Mouse (Mus musculus) erythroblast, embryonic 14.5 days (primary cell): Measurements from ENCODE around the gene Stap1. TPM values are rescaled to one million over a fixed set of nuclear protein-coding genes. Genes with fewer than 3 reads are reported as not detected.

Source experiments
- H3K27me3 ChIP-seq: 2 replicates; pipeline ENCODE4 v1.6.1; 2012; ENCODE audit warnings: inconsistent platforms; ENCODE audit not compliant: control insufficient read depth
- H3K36me3 ChIP-seq: 2 replicates; pipeline ENCODE4 v1.6.1; 2012; ENCODE audit warnings: mild to moderate bottlenecking, inconsistent platforms; ENCODE audit not compliant: control insufficient read depth
- H3K4me1 ChIP-seq: 2 replicates; pipeline ENCODE4 v1.6.1; 2012; ENCODE audit warnings: inconsistent platforms; ENCODE audit not compliant: control insufficient read depth
- H3K4me3 ChIP-seq: replicated peaks from 2 replicates; pipeline ENCODE3; 2012; ENCODE audit warnings: moderate library complexity, mild to moderate bottlenecking, inconsistent platforms
- H3K9me3 ChIP-seq: 2 replicates; pipeline ENCODE4 v1.6.1; 2012; ENCODE audit warnings: low read length, inconsistent platforms, mixed read lengths; ENCODE audit not compliant: control insufficient read depth
- GATA1 ChIP-seq: IDR thresholded peaks from 2 replicates; pipeline ENCODE4 v1.6.1; 2012; ENCODE audit warnings: low read length, inconsistent platforms, mixed read lengths
- TAL1 ChIP-seq: IDR thresholded peaks from 3 replicates; pipeline ENCODE4 v1.6.1; 2012; ENCODE audit warnings: low read length, inconsistent platforms, mixed read lengths
- polyA plus RNA-seq: library from polyadenylated mRNA; stranded (reverse); fragments of >175 nt; gene quantifications from 2 replicates; pipeline ENCODE4 v1.2.3, GENCODE M21; 2012

Gene Stap1
- polyA plus RNA-seq, 1 experiment: not detected

DNA sequence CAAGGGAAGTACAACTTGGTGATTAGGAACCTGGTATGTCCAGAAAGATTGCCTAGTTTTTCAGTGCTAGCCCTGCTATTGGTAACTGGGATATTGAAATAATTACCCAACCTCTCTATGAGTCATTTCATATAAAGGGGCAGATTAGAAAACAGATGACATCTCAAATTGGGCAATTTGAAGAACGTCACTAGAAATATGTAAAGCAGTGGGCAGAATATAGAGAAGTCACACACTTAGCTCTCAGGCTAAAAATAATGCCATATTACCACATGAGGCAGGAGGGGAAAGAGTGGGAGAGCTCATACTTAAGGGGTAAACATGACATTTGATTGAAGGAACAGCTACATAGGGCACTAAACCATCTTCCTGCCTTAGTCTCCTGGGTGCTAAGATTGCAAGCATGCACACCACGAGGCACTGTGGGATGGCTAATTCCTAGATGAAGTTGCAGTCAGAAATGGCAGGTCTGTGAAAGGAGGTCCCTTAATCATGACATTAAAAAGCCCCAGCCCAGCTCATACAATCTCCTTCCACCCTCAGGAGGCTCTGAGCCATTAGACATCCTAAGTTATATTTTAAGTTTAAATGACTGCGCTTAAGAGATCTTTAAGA is 7.3 kb downstream of the Stap1 start:
- Histone ChIP-seq H3K27me3 (no peaks in the 10 kb centered on the region), H3K9me3 (no peaks in the 10 kb centered on the region), H3K36me3 (no peaks in the 10 kb centered on the region), H3K4me3 (no peak overlapping the region), H3K4me1 (no peaks in the 10 kb centered on the region)
- TF ChIP-seq TAL1: no peak
- no peak for TF ChIP-seq GATA1

DNA sequence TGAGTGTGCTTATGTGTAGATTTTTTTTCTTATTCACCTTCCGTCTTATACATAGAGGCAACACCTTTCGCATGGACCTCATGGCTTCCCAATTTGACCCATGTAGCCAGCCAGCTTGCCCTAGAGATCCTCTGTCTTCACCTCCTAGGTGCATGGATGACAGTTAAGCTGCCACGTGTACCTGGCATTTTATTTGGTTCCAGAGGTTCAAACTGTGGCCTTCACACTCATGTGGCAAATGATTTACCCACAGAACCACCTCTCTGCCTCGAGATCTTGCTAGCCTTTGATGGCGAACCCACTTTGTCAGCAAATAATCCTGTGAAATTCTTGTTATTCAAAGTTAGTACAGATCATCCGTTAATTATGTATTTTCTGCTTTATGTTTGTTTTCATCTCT is 12.4 kb downstream of the Stap1 start:
- Histone ChIP-seq H3K4me1 (no peaks in the 10 kb centered on the region), H3K9me3 (no peaks in the 10 kb centered on the region), H3K27me3 (no peaks in the 10 kb centered on the region), H3K36me3 (no peaks in the 10 kb centered on the region), H3K4me3 (no peak overlapping the region)
- no peak for TF ChIP-seq GATA1
- no peak for TF ChIP-seq TAL1

DNA sequence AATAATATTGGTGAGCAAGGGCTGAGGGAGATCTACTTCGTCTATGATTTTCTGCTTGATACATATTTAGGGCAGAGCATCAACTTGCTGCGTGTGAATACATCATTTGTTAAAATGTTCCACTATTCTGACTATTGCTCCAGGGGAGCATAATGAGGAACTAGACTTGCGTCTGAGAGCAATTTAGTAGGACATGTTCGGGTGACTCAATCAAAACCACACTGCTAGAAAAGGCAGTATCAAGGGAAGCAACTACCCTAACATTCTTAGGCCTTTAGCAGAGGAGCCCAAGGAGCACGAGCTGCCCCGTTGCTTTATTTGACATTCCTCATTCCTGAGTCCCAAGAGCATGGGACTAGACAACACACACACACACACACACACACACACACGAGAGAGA is 13.4 kb downstream of the Stap1 start:
- TF ChIP-seq GATA1 (no peak), TAL1 (no peak)
- no peaks in the 10 kb centered on the region for H3K9me3 ChIP-seq
- no peaks in the 10 kb centered on the region for H3K27me3 ChIP-seq
- no peaks in the 10 kb centered on the region for H3K4me1 ChIP-seq
- no peaks in the 10 kb centered on the region for H3K36me3 ChIP-seq
- no peak overlapping the region for H3K4me3 ChIP-seq

DNA sequence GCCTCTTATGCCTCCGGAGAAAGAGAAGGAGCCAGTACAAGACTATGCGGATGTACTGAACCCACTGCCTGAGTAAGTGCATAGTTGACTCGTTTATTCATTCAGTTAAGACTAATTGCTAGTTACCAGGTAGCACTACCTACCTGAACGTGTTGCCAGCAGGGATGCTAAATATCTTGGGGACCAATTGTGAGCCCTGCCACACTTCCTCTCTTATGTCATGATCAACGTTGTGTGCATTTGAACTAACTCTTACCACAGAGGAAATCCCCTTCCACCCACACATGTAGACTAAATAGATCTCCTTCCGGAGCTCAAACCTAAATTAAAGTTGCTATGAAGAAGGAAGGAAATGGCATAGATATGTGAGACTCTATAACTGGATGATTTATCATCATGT is 15.2 kb downstream of the Stap1 start:
- Histone ChIP-seq H3K36me3 (no peaks in the 10 kb centered on the region), H3K9me3 (no peaks in the 10 kb centered on the region), H3K27me3 (no peaks in the 10 kb centered on the region), H3K4me1 (no peaks in the 10 kb centered on the region), H3K4me3 (no peak overlapping the region)
- no peak for TF ChIP-seq GATA1
- no peak for TF ChIP-seq TAL1

DNA sequence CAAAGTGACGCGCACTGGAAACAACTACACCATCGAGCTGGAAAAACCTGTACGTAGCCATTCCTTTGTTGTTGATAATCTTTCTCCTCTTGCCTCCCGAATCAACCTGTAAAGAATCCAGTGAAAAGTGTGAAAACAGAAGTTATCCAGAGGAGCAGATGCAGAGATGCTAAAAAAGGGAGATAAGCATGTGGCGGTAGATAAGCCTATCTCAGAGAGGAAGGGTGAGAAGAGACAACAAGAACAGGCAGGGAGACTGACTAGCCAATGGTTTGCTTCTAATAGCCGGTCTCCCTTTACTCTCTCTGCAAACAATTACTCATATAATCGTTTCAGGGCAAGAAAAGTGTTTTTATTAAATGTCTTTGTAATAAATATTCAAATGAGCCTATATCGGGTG is 23.2 kb downstream of the Stap1 start:
- no peak overlapping the region for H3K4me3 ChIP-seq
- H3K27me3 ChIP-seq: no peaks in the 10 kb centered on the region
- H3K36me3 ChIP-seq: no peaks in the 10 kb centered on the region
- no peak for TF ChIP-seq TAL1
- no peak for TF ChIP-seq GATA1
- H3K4me1 ChIP-seq: peaks cover 5% of the 10 kb centered on the region
- H3K9me3 ChIP-seq: no peaks in the 10 kb centered on the region

DNA sequence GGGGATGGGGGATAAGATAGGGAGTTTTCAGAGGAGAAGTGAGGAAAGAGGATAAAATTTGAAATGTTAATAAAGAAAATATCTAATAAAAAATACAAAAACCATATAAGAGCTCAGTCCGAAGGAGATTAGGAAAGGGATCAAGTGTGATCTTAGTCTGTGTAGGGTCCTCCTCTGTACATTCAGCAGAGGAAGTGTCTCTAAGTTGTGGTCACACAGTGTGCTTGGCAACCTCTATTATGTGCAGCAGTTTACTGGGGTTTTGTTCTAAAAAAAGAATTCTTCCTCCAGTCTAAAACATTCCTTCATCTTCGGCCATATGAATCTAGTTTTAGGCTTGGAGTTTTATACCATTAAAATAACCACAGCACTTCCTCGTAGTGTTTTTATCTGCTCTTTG is 27.4 kb downstream of the Stap1 start:
- Histone ChIP-seq H3K9me3 (no peaks in the 10 kb centered on the region), H3K4me3 (no peak overlapping the region), H3K27me3 (no peaks in the 10 kb centered on the region), H3K36me3 (no peaks in the 10 kb centered on the region), H3K4me1 (peaks cover 5% of the 10 kb centered on the region)
- TF ChIP-seq TAL1 (no peak), GATA1 (no peak)

DNA sequence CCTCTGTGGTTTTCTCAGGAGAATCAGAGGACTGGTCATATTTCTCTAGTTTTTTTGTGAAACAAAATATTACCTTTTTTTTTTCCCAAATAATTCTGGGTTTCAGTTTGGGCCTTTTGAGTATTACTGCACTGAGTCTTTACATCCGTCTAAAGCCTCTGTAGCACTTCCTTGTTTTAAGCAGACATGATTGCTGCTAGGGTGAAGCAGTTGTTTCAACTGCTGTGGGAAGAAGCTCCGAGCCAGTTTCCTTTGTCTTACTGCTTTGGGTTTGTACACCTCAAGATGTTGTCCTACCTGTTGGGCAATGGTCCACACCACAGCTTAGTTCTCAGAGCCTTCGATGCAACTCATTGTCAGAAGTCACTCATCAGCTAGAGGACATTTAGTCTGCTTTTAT is 29.1 kb downstream of the Stap1 start:
- no peak overlapping the region for H3K4me3 ChIP-seq
- no peaks in the 10 kb centered on the region for H3K4me1 ChIP-seq
- no peaks in the 10 kb centered on the region for H3K9me3 ChIP-seq
- TF ChIP-seq GATA1 (no peak), TAL1 (no peak)
- no peaks in the 10 kb centered on the region for H3K27me3 ChIP-seq
- no peaks in the 10 kb centered on the region for H3K36me3 ChIP-seq

DNA sequence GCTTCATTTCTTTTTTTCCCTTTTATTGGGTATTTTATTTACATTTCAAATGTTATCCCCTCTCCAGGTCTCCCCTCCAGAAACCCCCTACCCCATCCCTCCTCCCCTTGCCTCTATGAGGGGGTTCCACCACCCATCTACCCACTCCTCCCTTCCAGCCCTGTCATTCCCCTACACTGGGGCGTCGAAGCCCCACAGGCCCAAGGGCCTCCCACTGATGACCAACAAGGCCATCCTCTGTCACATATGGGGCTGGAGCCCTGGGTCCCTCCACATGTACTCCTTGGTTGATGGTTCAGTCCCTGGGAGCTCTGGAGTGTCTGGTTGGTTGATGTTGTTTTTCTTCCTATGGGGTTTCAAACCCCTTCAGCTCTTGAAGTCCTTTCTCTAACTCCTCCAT is 30.6 kb downstream of the Stap1 start:
- TF ChIP-seq GATA1 (no peak), TAL1 (no peak)
- Histone ChIP-seq H3K4me3 (no peak overlapping the region), H3K27me3 (no peaks in the 10 kb centered on the region), H3K36me3 (no peaks in the 10 kb centered on the region; the same call in 1 of the 2 replicates), H3K9me3 (no peaks in the 10 kb centered on the region), H3K4me1 (no peaks in the 10 kb centered on the region)

DNA sequence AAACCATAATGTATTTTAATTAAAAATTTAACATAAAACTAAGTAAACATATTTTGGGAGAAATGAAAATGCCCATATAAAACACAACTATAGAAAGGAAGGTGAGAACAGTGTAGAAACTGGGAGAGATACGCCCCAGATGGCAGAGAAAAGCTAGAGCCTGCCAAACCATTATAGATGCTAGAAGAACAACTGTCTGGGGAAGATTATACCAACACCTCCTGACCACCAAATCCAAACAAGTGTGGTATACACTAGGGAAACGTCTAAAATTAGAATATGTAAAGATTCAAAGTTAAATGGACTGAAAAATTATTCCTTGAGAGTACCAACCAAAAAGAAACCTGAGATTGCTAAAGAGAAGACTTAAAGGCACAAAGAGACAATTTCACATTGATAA is 35.1 kb downstream of the Stap1 start:
- Histone ChIP-seq H3K27me3 (no peaks in the 10 kb centered on the region), H3K4me1 (no peaks in the 10 kb centered on the region), H3K9me3 (no peaks in the 10 kb centered on the region), H3K36me3 (no peaks in the 10 kb centered on the region; the same call in 1 of the 2 replicates), H3K4me3 (no peak overlapping the region)
- TF ChIP-seq GATA1 (no peak), TAL1 (no peak)

DNA sequence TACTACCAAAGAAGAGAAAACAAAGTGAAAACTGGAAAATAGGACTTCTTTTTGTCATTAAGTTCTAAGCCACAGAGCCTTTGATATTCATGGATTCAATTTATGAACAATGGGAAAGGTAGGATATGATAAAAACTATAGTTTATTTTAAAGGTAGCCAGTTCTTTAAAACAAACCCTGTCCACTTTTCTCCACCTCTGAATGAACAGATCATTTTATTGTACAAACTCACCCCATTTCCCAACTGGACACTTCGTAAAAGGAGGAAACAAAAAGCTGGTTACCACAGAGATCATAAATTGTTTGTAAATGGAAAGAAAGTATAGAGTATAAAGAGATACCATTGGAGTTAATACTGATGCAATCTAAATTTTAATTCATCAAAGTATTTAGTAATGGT is 39.5 kb downstream of the Stap1 start:
- Histone ChIP-seq H3K27me3 (no peaks in the 10 kb centered on the region), H3K4me1 (no peaks in the 10 kb centered on the region), H3K36me3 (peaks cover 7% of the 10 kb centered on the region), H3K4me3 (no peak overlapping the region), H3K9me3 (no peaks in the 10 kb centered on the region)
- TF ChIP-seq GATA1: no peak
- TF ChIP-seq TAL1: no peak
